Mouse (Mus musculus): ENCODE measurements at regions not wholly inside any gene's neighbourhood (a gene's known extent, or its start where the extent isn't known, plus 50 kb on each side); places are given as distances from the start of the nearest gene placed in this dataset.

DNA sequence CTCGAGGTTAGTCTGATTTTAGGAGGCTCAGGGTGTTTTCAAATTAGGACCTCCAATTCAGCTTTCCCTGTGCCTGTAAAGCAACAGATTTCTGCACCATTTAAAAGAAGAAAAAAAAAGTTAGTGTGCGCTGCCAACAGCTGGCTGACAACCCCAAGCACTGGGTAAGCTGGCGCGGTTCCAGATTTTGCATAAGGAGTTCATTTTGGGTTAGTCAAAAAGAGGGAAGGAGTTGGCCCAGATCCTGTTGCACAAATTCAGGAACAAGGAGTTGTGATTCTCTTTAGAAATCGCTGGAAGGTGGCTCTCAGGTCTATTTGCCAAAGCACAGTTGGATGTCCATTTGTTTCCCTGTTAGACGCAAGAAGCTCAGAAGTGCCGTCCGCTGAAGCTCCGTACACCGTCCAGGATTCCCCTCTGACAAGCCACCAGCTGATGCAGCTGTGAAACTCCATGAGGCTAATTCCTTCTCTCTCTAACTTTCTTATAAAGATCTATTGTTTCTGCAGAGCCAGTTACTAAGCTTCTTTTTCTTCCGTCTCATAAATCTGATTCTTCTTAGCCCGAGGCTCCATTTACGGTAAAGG lies 184.6 kb downstream of the Cand1 start:
- peak; percentile 91 to 92 for DNase-seq (ENCODE audit: low spot score in 2 of 2)

DNA sequence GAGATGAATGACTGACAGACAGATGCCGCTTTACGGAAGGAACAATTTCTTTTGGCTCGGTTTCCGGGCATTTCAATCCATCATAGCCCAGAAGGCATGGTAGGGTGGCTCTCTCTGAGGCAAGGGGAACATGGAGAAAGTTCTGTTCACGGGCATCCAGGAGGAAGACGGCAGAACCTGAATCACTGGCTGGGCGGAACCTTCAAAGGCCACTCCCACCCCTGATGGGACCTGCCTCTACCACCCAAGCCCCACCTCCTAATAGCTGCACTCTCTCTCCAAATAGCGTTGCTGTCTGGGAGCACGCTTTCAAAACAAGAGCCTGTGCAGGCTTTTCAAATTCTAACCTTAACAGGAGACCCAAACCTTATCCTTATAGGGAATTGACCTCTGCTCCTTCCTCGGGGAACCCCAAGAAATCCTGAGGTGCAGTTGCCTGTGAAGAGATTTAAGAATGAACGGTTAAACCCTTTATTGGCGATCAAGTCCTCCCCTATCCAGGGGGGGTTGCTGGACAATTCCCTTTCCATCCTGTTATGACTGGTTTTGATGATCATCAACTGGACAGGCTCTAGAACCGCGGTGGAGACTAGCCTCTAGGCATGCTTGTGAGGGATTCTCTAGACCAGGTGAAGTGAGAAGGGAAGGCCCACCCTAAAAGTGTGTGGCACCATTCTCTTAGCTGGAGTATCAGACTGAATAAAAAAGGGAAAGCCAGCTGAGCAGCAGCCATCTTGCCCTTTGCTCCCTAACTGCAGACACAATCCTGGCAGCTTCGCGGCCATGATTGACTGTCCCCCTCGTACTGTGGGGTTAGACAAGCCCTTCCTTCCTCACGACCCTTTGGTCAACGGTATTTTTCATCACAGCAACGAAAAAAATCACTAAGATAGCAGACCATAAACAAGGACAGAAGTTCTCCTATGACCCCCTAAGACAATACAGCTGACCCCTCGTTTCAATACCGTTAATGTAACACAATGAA lies 184.5 kb upstream of the Dyrk2 start:
- DNase-seq (ENCODE audit: low spot score in 2 of 2), result no peak

DNA sequence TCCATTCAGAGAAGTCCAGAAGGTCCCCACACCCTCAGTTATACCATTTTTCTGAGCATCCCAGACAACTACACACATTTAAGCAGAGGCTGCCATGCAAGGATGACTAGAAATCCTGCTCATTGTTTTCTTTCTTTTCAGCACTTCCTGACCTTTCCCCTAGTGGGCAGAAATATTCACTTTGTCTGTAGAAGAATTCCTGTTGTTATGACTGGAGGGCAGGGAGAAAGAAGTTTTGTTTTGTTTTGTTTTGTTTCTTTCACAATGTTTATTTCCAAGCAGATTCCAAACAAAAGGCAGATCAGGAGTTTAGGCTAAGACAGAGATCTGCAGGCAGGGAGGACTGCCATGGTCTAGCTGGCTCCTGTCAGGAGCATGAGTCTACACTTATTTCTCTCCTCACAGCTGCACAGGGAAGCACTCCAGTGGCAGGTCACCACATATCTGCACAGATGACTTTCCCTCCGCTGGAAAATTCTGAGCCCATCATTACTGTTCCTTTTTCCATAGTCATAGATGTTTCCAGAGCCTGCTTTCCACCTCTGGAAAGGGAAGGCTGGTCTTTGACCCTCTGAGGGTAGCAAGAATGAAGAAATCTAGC lies 182.5 kb upstream of the Dyrk2 start:
- DNase-seq (ENCODE audit: low spot score in 2 of 2), result no peak

DNA sequence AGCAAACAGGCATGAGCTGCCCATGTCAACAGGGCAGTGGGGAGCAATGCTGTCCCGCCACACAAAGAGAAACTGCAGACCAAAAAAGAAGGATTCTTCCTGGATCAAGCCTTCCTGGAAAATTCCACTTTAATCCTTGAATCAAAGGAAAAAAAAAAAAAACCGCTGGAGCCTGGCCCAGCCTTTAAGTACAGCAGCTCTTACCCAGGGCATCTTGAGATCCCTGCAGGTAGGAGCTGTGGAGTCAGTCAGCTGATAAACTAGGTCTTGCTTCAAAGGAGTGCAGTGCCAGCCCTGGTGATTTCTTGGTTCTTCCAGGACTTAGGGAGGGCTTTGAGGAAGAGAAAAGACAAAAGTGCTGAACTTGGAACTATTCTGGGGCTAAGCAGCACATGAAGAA lies 181.6 kb upstream of the Dyrk2 start:
- no peak for DNase-seq (ENCODE audit: low spot score in 2 of 2)

DNA sequence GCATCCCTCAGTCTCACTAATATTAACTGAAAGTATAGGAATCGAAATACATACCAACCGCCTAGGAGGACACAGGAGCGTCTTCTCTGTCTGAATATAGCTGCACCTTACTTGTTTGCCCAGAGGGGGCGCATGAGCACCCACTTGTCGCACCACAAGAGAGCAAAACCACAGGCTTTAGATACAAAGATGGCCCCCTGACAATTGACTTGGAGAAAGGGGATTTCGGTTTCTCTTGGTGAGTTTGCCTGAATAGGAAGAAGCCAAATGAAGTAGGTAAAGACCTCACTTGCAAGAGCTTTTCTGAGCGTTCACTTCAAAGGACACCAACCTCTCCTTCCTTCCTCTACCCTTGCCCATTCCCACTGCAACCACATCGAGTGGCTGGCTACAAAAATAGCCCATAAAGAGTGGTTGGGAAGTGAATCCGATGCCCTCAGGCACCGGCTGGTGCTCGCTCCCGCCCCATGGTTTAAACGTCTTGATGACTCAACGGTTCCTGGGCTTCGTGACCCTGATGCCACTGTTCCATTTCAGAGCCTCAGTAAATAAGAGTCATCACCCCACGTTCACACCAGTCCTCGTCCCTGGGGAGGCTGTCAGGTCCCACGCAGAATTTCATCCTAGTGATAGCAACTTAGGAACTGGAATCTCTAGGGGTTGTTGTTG lies 180.1 kb upstream of the Dyrk2 start:
- no peak for DNase-seq (ENCODE audit: low spot score in 2 of 2)

DNA sequence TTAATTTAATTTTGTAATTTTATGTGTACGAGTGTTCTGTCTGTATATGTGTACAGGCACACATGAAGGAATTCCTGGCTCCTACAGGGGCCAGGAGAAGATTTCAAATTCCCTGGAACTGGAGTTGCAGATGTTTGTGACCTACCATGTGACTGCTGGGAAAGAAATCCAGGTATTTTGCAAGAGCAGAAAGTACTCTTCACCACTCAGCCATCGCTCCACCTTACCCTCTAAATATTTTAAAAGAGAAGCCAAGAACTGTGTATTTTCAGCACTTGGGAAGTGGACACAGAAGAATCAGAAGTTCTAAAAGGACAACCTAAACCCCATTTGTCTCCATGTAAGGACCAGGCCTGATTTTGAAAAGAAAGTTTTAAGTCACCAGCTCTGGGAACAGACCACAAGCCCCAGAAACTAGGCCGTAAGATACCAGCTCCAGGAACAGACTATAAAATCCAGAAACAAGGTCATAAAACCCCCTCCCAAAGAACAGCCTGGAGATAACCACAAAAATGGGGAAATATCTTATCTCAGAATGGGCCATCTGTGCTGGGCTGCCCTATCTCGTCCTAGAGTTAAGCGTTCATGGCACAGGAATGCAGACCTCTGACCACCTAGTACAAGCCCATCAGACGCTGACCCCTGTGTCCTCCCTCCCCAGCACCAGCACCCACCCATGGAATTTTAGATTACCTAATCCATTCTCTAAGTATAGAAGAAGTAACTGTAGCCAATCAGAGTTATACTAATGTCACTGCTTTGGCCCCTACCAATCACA lies 178.8 kb upstream of the Dyrk2 start:
- no peak for DNase-seq (ENCODE audit: low spot score in 2 of 2)

DNA sequence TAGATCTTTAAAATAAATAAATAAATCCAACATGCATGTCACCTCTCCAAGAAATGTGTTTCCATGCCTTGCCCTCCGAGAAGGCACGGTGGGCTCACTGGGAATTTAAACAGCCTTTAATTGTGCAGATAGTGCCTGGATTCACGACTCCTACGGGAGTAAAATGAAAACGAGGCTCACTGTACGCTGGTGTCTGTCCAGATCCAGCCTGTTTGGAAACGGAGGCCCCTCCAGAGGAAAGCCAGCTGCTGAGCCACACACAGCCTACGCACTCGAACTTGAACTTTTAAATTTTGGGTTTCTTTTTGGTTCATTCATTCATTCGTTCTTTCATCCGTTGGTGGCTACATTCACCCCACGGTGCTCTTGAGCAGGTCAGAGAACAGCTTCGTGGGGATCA lies 175.1 kb upstream of the Dyrk2 start:
- no peak for DNase-seq (ENCODE audit: low spot score in 2 of 2)

DNA sequence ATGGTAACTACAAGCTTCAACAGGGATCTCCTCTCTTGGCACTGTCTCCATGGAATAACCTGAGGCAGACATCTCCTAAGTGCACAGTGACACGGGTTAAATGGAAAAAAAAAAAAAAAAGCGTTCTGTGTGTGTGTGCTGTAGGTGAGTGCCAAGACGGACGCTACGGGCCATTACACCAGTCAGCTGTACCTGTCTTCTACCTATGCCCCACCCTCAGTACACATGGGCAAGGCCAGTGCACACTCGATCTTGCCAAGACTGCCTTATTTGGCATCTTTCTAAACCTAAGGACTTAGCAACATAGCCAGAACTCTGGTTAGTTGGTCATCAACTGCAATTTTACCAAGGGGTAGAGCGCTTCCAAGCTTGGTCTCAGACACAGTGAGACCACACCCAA lies 173.1 kb upstream of the Dyrk2 start:
- DNase-seq (ENCODE audit: low spot score in 2 of 2), result no peak

DNA sequence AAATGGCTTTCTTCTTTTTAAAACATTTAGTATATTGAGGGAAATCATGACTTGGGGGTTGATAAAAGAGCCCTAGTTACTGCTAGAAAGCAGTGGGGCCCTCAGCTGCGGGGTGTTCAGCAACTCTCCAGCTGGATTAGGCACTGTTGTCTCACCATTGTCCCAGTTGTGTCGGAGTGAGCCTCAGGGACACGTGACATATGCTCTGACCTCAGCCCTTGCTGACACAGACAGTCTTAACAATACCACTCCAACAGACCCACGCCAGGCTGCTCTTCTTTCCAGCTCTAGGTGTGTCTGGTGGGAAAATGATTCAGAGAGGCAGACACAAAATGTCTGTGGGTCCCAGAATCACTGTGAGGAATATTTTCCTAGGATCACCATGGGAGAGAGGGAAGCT lies 170.2 kb upstream of the Dyrk2 start:
- DNase-seq (ENCODE audit: low spot score in 2 of 2), result no peak

DNA sequence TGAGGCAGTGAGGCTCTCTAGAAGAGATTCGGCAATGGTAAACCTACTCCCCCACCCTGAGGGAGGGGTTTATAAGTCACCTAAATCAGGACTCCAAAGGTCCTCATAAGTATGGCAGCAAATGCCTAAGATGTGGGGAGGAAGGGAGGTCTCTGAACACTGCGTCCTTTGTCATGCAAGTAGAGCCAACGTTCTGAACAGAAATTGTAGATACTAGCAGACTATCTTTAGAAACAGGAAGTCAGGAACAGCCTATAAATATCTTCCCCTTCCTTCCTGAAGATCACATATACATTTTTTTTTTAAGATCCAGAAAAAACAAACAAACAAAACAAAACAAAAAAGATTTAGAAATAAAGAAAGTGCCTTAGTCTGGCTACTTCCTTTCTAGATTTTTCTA lies 169.7 kb upstream of the Dyrk2 start:
- no peak for DNase-seq (ENCODE audit: low spot score in 2 of 2)

DNA sequence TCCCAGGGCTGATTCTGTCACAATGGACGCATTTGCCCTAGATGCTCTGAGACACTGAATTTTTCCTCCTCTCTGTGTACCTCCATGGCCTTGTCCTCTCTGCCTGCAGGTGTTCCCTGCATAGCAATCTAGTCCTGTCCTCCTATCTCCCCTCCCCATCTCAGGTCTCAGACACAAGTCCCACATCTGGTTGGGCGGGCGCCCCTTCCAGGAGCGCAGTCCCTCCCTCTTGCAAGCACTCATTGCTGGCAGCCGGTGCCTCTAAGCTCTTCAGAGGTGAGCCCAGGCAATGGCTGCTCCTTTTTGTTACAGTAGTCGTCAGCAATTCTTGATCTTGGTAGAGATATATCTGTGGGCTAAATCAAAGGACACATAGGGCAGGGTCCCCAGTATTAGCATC lies 169.0 kb upstream of the Dyrk2 start:
- no peak for DNase-seq (ENCODE audit: low spot score in 2 of 2)

DNA sequence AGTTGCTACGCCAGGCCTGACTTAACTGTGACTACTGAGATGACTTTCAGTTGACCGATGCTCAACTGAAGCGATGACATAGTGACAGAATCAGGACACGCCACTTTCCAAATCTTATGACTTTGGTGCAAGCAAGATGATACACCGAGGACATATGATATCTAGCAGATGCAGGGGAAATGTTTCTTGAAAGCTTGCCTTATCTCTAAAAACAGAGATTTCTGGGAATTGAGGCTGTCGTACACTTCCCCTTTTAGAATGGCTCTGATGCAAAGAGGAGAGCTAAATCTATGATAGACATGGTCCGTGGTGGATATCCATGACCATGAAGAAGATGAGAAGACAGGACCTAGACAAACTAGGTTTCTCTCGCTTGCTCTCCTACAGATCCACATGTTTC lies 167.8 kb upstream of the Dyrk2 start:
- DNase-seq (ENCODE audit: low spot score in 2 of 2), result no peak

DNA sequence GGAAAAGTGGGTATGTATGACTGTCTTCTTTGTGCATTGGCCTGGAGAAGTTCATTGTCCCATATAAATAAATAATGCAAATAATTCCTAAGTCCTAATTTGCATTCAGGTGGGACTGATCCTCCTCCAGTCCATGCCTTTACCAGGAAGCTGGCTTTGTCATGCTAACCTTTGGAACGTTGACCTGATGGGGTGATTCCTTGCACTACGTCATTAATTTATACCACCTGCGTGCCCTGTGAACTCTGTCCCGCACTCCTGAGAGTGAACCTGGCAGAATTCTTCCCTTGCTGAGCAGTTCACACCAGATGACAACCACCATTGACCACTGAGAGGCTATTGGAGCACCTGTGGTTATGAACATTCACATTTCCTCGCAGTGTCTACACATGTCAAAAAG lies 165.9 kb upstream of the Dyrk2 start:
- DNase-seq (ENCODE audit: low spot score in 2 of 2), result no peak

DNA sequence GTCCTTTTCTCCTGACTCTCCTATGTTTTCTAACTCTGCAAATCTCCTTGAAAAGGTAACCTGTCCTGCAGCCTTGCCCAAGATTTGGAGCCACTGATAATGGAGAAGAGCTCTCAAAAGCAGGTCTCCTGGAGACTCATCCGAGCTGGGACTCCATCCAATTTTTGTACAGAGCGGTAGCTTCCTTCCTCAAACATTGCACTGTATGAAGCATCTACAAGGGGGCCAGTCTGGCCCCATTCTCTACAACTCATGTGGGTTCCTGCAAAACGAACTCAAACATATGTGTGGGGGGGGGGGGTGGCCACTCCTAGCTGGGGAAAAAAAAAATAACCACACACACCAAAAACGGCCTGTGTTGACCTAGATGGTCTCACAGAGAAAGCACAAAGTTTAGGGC lies 164.4 kb upstream of the Dyrk2 start:
- no peak for DNase-seq (ENCODE audit: low spot score in 2 of 2)

DNA sequence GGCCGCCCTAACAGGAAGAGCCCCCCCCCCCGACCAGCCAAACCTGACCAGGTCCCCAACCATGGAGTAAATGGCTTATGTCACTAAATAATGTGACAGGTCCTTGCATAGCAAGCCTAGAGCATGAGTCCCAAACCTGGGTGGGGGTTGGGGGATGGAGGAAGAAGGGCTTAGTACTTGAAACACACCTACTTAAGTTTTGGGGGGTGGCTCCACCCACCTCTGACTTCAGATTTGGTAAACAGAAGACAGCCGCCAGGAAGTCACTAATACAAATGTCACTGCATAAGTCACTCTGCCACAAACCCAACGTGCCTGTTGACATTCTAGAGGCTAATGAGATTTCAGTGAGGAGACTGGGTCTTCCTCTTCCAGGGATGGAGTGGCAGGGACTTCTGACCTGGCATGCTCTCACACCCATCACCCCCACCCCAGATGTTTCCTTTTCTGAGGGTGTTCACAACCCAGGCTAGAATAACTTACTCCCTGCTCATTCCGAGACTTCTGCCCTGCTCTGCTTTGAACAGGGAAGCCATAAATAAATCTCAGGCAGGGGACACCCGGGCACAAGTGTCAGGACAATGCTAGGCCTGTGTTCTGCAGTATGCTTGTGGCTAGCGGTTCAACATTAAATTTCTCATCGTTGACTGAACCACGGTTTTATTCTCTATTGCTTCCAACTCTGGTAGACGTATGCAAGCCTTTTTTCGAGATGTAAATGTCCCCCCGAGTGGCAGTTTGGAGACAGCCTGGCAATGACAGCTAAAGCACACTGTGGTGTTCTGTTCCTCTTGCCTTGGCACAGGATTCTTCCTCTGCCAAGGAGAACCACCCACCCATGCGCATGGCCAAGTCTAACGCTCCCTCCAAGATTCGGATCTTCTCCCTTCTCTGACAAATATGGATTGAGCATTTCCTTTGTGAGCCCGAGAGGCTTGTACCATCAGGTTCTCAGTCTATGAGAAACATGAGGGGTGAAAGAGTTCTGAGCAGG lies 161.6 kb upstream of the Dyrk2 start:
- no peak for DNase-seq (ENCODE audit: low spot score in 2 of 2)

DNA sequence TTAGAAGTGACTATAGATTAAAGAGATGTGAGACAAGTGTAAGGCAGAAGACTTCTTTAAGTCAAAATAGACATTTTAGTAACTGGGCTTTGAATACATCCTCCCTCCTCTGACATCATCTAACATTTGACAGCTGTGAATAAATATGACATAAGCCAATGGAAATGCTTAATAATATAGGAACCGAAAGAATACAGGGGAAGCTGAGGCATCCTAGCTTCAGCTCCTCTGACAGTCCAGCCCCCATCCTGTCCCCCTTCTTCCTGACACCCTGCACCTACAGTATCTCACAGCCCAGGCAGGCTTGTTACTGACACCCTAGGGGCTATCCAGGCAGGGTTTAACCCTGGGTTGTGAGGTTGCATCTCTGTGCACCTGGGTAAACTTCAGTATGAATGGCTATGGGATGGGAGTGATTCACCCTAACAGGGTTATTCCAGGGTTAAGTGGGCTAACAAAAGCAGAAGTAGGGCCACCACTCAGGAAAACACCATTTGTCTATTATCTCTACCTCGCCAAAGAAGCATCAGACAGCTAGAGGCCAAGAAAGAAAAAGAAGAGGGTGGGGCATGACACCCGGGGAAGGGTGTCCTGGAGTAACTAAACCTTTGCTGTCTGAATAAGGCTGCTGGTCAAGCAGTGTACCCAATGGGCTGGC lies 158.6 kb upstream of the Dyrk2 start:
- no peak for DNase-seq (ENCODE audit: low spot score in 2 of 2)

DNA sequence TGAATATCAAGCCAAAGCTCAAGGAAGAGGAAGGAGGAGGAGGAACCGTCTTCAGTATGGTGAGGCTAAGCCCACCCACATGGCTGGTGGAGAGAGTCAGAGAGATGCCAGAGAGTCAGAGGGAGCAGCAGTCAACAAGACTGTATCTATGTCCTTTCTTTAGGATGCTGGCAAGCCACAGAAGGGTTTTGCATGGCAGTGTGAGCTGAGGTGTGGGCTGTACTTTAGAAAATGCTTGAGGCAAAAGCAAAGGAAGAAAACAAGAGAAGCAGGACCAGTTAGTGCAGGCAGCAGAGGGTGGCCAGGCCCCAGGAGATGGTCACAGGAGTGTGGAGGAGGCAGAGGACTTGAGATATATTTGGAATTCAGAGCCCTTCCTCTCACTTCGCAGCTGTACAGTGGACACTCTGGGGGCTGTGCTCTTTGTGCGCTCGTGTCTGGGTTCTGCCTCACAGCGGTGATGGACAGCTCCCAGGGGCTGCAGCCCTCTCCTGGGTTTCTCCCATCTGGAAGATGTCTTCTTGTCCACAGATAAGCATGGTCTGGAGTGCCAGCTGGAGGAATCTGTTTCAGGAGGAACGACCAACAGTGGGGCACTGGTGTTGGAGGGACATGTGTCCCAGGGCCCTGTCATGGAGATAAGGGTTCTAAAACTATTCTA lies 157.4 kb upstream of the Dyrk2 start:
- DNase-seq (ENCODE audit: low spot score in 2 of 2), result no peak

DNA sequence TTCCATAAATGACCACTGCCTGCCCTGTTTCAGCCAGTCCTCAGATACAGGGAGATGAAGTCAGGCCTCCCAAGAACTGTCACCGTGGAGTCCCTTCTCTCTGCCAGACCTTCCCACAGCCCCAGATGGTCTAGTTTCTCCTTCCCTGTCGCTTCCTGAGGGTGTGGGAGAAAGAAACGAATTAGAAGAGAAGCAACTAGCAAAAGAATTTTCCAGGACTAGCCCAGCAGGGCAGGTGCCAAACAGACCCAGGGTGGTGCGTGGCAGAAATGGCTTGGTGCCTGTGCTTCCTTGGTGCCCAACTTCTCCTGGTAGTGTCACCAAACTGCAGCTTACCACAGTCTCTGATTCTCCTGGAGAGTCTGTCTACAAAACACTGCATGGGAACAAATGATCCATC lies 156.3 kb upstream of the Dyrk2 start:
- DNase-seq (ENCODE audit: low spot score in 2 of 2), result peak; percentile 45 to 59

DNA sequence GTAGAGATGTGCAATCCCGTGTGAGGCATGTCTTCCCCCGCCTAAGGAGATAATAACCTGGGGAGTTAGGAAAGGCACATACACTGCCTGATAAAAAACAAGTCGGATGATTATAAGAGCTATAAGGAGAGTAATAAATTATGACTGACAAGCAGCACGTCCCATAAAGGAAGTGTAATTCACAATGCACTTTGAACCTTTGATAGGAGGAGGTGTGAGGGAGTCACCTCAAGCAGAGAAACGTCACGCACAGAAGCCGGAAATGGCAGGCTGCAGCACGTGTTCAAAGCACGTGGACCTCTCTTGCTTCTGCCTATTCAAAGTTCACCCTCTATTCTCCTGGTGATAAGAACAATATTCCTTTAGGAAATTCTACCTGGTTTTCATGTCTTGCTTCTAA lies 154.4 kb upstream of the Dyrk2 start:
- no peak for DNase-seq (ENCODE audit: low spot score in 2 of 2)
